ENCODE assay signal across 19 mouse cellular contexts in the genomic region with DNA sequence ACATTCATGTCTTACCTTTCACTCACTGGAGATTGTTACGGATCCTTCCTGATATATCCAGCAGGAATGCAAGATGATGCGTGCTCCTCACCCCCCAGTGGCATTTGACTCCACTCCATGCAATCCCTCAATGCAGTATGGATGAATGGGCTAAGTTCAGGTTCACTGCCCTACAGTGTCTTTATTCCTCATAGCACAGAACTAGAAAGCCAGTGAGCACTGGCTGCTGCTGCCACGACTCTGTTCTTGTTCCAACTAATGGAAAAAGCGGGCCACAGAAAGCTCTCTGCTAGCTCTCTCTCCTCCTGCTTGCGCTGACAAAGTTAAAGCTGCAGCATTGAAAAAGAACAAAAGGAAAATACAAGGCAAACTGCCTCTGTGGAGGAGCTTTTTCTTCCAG.
A peak's percentile ranks its signal among the peaks of the same experiment; 100 is the strongest.
DNase-seq lines count a peak whose midpoint lies in the region; ATAC-seq and TF ChIP-seq lines count a peak whose summit lies in the region.
"Had no signal": no experiment of that assay in that cellular context is flagged by ENCODE, and none has a peak within 500 bp of the region (broad histone marks: within the 10 kb centered on the region; RNA-seq: fewer than 3 reads in every experiment).

No protein-coding gene starts in this region.

- H3K4me2 ChIP-seq in hindbrain, postnatal 0 days (ENCODE audit: low read depth, low read length), result no peak overlapping the region
- no peak overlapping the region for H3K4me2 ChIP-seq in hindbrain, embryonic 11.5 days (replicated peaks; ENCODE audit: low read depth, low read length)
- no peak overlapping the region for H3K4me2 ChIP-seq in kidney, postnatal 0 days (ENCODE audit: low read length)
- H3K4me2 ChIP-seq: forebrain, embryonic 13.5 days; heart, embryonic 12.5 days; hindbrain, embryonic 12.5 days had no signal

- CTCF ChIA-PET in Patski (lab: Charles Lee), result no interaction called here

- no peak overlapping the region for H3K9ac ChIP-seq in hindbrain, postnatal 0 days (replicated peaks; ENCODE audit: low read length)
- no peak overlapping the region for H3K9ac ChIP-seq in hindbrain, embryonic 11.5 days (ENCODE audit: low read depth, low read length)
- H3K9ac ChIP-seq in kidney, postnatal 0 days (ENCODE audit: low read depth, low read length), result no peak overlapping the region
- H3K9ac ChIP-seq: forebrain, embryonic 13.5 days; heart, embryonic 12.5 days; hindbrain, embryonic 12.5 days had no signal

- POLR2A ChIA-PET in Patski (lab: Charles Lee), result interaction anchor here (0.9 kb wide), 1 partner anchor 497 kb away, joined by 3 read pairs; no protein-coding TSS in a partner anchor

- no peak for ATAC-seq in hindbrain, postnatal 0 days
- ATAC-seq in hindbrain, embryonic 11.5 days (ENCODE audit: low FRiP score), result no peak
- ATAC-seq in kidney, postnatal 0 days (replicated peaks; ENCODE audit: low FRiP score, low read depth), result no peak
- peak; percentile 67 for ATAC-seq in Patski
- ATAC-seq: activated CD4-positive, CD25-positive, alpha-beta regulatory T cell, adult 4 months; forebrain, embryonic 13.5 days; hindbrain, embryonic 16.5 days had no signal

- TF ChIP-seq CTCF in hindbrain, postnatal 0 days (IDR thresholded peaks at IDR 0.05; ENCODE audit: low read depth), result no peak
- TF ChIP-seq CTCF in kidney, postnatal 0 days (IDR thresholded peaks at IDR 0.05; ENCODE audit: low read depth), result no peak
- TF ChIP-seq CTCF in Patski (IDR thresholded peaks at IDR 0.05), result no peak
- no peak for TF ChIP-seq CTCF in brain, embryonic 14.5 days (IDR thresholded peaks at IDR 0.05; ENCODE audit: borderline replicate concordance, extremely low read depth, insufficient read depth, insufficient read length)

- H3K27me3 ChIP-seq in hindbrain, postnatal 0 days (ENCODE audit: insufficient read depth, low read length), result no peaks in the 10 kb centered on the region
- H3K27me3 ChIP-seq in hindbrain, embryonic 11.5 days (ENCODE audit: control insufficient read depth, insufficient read depth, low read length), result 0 out of 2 replicates have a peak, but pooled peaks cover 2% of the 10 kb centered on the region
- H3K27me3 ChIP-seq in kidney, postnatal 0 days (ENCODE audit: insufficient read depth, low read length), result no peaks in the 10 kb centered on the region
- H3K27me3 ChIP-seq in Patski, result peaks cover 5% of the 10 kb centered on the region
- H3K27me3 ChIP-seq: heart, embryonic 12.5 days had no signal

- WGBS in hindbrain, postnatal 0 days, result 51% methylated on average over 5 of the region's 5 CpGs
- WGBS in hindbrain, embryonic 11.5 days, result 53% methylated on average over 5 of the region's 5 CpGs
- 55% methylated on average over 5 of the region's 5 CpGs for WGBS in kidney, postnatal 0 days

- no peaks in the 10 kb centered on the region for H3K9me3 ChIP-seq in hindbrain, postnatal 0 days (ENCODE audit: low read length)
- no peaks in the 10 kb centered on the region for H3K9me3 ChIP-seq in hindbrain, embryonic 11.5 days (ENCODE audit: control insufficient read depth, low read length)
- H3K9me3 ChIP-seq in kidney, postnatal 0 days (replicated peaks; ENCODE audit: low read length), result no peaks in the 10 kb centered on the region
- H3K9me3 ChIP-seq: embryonic facial prominence, embryonic 10.5 days; forebrain, embryonic 13.5 days; heart, embryonic 12.5 days; hindbrain, embryonic 12.5 days had no signal

- H3K36me3 ChIP-seq in hindbrain, postnatal 0 days (ENCODE audit: insufficient read depth, low read length), result no peaks in the 10 kb centered on the region
- no peaks in the 10 kb centered on the region for H3K36me3 ChIP-seq in hindbrain, embryonic 11.5 days (ENCODE audit: control insufficient read depth, insufficient read depth, low read length)
- no peaks in the 10 kb centered on the region for H3K36me3 ChIP-seq in kidney, postnatal 0 days (ENCODE audit: insufficient read depth, low read length)
- H3K36me3 ChIP-seq: embryonic facial prominence, embryonic 10.5 days; heart, embryonic 12.5 days; hindbrain, embryonic 12.5 days had no signal

- H3K27ac ChIP-seq in hindbrain, postnatal 0 days, result no peak overlapping the region
- H3K27ac ChIP-seq in hindbrain, embryonic 11.5 days (ENCODE audit: low read depth, low read length), result no peak overlapping the region
- no peak overlapping the region for H3K27ac ChIP-seq in kidney, postnatal 0 days
- H3K27ac ChIP-seq: embryonic facial prominence, embryonic 10.5 days; forebrain, embryonic 13.5 days; heart, adult 2 months; hindbrain, embryonic 12.5 days had no signal

- intact Hi-C loops in heart, postnatal 10 days (cut with DNase I), result no loop called here

- DNase-seq in hindbrain, postnatal 0 days (ENCODE audit: low spot score), result peak; percentile 4
- DNase-seq in hindbrain, embryonic 11.5 days (ENCODE audit: low spot score), result no peak
- DNase-seq in kidney, postnatal 0 days (ENCODE audit: low spot score), result peak; percentile 2
- DNase-seq in kidney, adult 9 months, result no peak
- no peak for DNase-seq in Patski (ENCODE audit: low read depth, low spot score)
- DNase-seq in brain, embryonic 14.5 days (ENCODE audit: low read depth), result peak; percentile 19
- DNase-seq in heart, postnatal 10 days, result no peak
- DNase-seq: adrenal gland, postnatal 14 days; cerebellum, adult 8-10 months; cerebellum, postnatal 14 days; gastrocnemius, postnatal 14 days; heart, adult 2 months; heart, postnatal 36 days had no signal

- TF ChIP-seq POLR2A in brain, embryonic 14.5 days (IDR thresholded peaks at IDR 0.05; ENCODE audit: borderline replicate concordance, extremely low read depth, insufficient read depth, insufficient read length, poor library complexity, severe bottlenecking), result no peak

- in situ Hi-C loops in Patski (cut with MboI; ENCODE audit: low pct_unique_long_range_greater_than_20kb), result no loop called here

- no peaks in the 10 kb centered on the region for H3K4me1 ChIP-seq in hindbrain, postnatal 0 days (ENCODE audit: insufficient read depth, low read length)
- no peaks in the 10 kb centered on the region for H3K4me1 ChIP-seq in hindbrain, embryonic 11.5 days (replicated peaks; ENCODE audit: control insufficient read depth, insufficient read depth, low read length)
- H3K4me1 ChIP-seq in kidney, postnatal 0 days (replicated peaks; ENCODE audit: insufficient read depth, low read length), result no peaks in the 10 kb centered on the region
- H3K4me1 ChIP-seq: embryonic facial prominence, embryonic 10.5 days; forebrain, embryonic 13.5 days; heart, embryonic 12.5 days; hindbrain, embryonic 12.5 days had no signal

- H3K4me3 ChIP-seq in hindbrain, postnatal 0 days (ENCODE audit: low read length), result no peak overlapping the region
- no peak overlapping the region for H3K4me3 ChIP-seq in hindbrain, embryonic 11.5 days (ENCODE audit: low read depth, low read length)
- no peak overlapping the region for H3K4me3 ChIP-seq in kidney, postnatal 0 days (replicated peaks; ENCODE audit: low read depth, low read length)
- H3K4me3 ChIP-seq: embryonic facial prominence, embryonic 10.5 days; forebrain, embryonic 13.5 days; heart, adult 2 months; heart, embryonic 12.5 days; hindbrain, embryonic 12.5 days had no signal

Comparison
In these comparisons a context has a peak if more than half of its experiments do, and no peak if none do; other contexts are left out.
1. DNase-seq: peak in hindbrain, postnatal 0 days (single experiment), kidney, postnatal 0 days (single experiment) and brain, embryonic 14.5 days (single experiment); none in hindbrain, embryonic 11.5 days (single experiment), kidney, adult 9 months (single experiment), Patski (single experiment) and heart, postnatal 10 days (0 of 2).